Mouse (Mus musculus) megakaryocyte, embryonic 14.5 days (primary cell): ENCODE results near the gene Olfr288. TPM values are rescaled to one million over a fixed set of nuclear protein-coding genes. Genes with fewer than 3 reads are reported as not detected.

ENCODE experiments used
- H3K27me3 ChIP-seq: replicated peaks from 2 replicates; pipeline ENCODE3; 2012; ENCODE audit warnings: inconsistent platforms
- H3K36me3 ChIP-seq: replicated peaks from 2 replicates; pipeline ENCODE3; 2012; ENCODE audit warnings: low read length, inconsistent platforms, mixed read lengths
- H3K4me1 ChIP-seq: 2 replicates; pipeline ENCODE4 v1.6.1; 2012; ENCODE audit warnings: inconsistent platforms
- H3K4me3 ChIP-seq: replicated peaks from 2 replicates; pipeline ENCODE3; 2012; ENCODE audit warnings: moderate library complexity, mild to moderate bottlenecking, inconsistent platforms
- H3K9me3 ChIP-seq: 2 replicates; pipeline ENCODE4 v1.6.1; 2012; ENCODE audit warnings: inconsistent platforms
- FLI1 ChIP-seq: IDR thresholded peaks from 2 replicates; pipeline ENCODE4 v1.6.1; 2012; ENCODE audit warnings: low read length, inconsistent platforms, mixed read lengths
- GATA1 ChIP-seq: IDR thresholded peaks from 3 replicates; pipeline ENCODE4 v1.6.1; 2012; ENCODE audit warnings: mixed read lengths, low read length, inconsistent platforms, borderline replicate concordance
- polyA plus RNA-seq: library from polyadenylated mRNA; stranded (reverse); fragments of >175 nt; gene quantifications from 2 replicates; pipeline ENCODE4 v1.2.3, GENCODE M21; 2012; ENCODE audit warnings: low replicate concordance; ENCODE audit not compliant: insufficient read depth

Olfr288 gene
- polyA plus RNA-seq, 1 experiment: not detected

DNA sequence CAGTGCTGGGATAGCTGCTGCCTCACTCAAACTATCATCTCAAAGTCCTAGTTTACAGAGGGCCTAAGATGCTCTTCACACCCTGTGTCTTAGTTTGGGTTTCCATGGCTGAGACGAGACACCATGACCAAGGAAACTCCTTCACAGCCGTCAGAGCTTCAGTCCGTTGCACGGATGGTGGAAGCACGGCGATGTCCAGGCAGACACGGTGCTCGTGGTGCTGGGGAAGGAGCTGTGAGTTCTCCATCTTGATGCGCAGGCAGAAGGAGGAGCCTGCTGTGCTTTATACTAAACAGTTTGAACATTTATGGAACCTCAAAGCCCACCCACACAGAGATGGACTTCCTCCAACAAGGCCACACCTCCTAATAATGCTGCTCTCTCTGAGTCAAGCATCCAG is 58.5 kb downstream of the Olfr288 start:
- Histone ChIP-seq H3K27me3 (no peaks in the 10 kb centered on the region), H3K4me3 (no peak overlapping the region), H3K4me1 (peaks cover 15% of the 10 kb centered on the region), H3K36me3 (peaks cover 97% of the 10 kb centered on the region), H3K9me3 (no peaks in the 10 kb centered on the region)
- TF ChIP-seq GATA1: no peak
- TF ChIP-seq FLI1: no peak

Other genes with a start within 250 kb of the Olfr288 start
- gene Tmem106c, start 231.3 kb downstream of the Olfr288 start, polyA plus RNA-seq: 6.8 and 24.2 TPM in 2 replicates
- gene Col2a1, start 190.8 kb downstream of the Olfr288 start, polyA plus RNA-seq: 0.27 TPM in 1 of 2 replicates, not detected in the other
- gene Pfkm, start 103.0 kb downstream of the Olfr288 start, polyA plus RNA-seq: 2.6 and 10.2 TPM in 2 replicates
- 5.1 and 9.2 TPM in 2 replicates for gene Senp1, start 101.8 kb downstream of the Olfr288 start, polyA plus RNA-seq
- gene Asb8, start 29.9 kb downstream of the Olfr288 start, polyA plus RNA-seq: 2.8 and 4.3 TPM in 2 replicates
- gene Ccdc184, start 28.4 kb downstream of the Olfr288 start, polyA plus RNA-seq: 1.3 TPM in 1 of 2 replicates, not detected in the other
- not detected in 2 replicates for gene Gm44579, start 25.4 kb upstream of the Olfr288 start, polyA plus RNA-seq
- gene Olfr287, start 25.5 kb upstream of the Olfr288 start, polyA plus RNA-seq: not detected in 2 replicates
- gene Olfr286, start 38.9 kb upstream of the Olfr288 start, polyA plus RNA-seq: not detected in 2 replicates
- not detected in 2 replicates for gene H1fnt, start 61.8 kb upstream of the Olfr288 start, polyA plus RNA-seq
- gene Zfp641, start 100.6 kb upstream of the Olfr288 start, polyA plus RNA-seq: not detected in 2 replicates
- not detected in 2 replicates for gene Olfr285, start 121.8 kb upstream of the Olfr288 start, polyA plus RNA-seq
- not detected in 2 replicates for gene Olfr284, start 145.4 kb upstream of the Olfr288 start, polyA plus RNA-seq
- not detected in 2 replicates for gene Olfr283, start 185.4 kb upstream of the Olfr288 start, polyA plus RNA-seq
- gene Olfr282, start 235.7 kb upstream of the Olfr288 start, polyA plus RNA-seq: not detected in 2 replicates